Mouse (Mus musculus): Measurements from ENCODE around the gene Bbip1. TPM values are rescaled to one million over a fixed set of nuclear protein-coding genes. Genes with fewer than 3 reads are reported as not detected.
"Not testable (repeated sequence)": the region's sequence is repeated elsewhere in the genome, so short reads cannot be mapped to it uniquely, and the experiment has no call there.

The Bbip1 gene
- polyA plus RNA-seq, 1 experiment from 2014 or later = 46.7 TPM

DNA sequence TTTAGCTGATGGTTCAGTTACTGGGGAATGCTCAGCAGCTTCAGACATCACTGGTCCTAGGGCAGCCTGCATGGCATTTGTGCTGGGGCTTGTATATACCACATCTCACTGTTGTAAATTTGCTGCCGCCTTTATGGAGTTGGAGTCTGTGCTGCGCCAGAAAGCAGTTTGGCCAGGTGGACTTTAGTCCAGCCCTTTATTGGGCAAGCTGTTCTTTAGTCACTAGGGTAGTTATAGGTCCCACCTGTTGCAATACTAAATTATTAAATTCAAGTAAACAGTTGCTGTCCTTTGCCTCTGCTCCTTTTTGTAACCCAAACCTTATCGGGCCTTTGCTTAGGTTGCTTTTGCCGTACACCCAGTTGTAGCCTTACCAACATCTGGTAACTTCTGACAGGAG, 29.5 kb downstream of the Bbip1 start:
- H3K4me3 ChIP-seq (ENCODE audit: low read depth, low read length) = no peak overlapping the region
- DNase-seq (ENCODE audit: low spot score) = no peak
- 96% methylated on average over 4 of the region's 4 CpGs for WGBS
- H3K9ac ChIP-seq (replicated peaks; ENCODE audit: low read depth) = no peak overlapping the region
- H3K27ac ChIP-seq (ENCODE audit: low read length) = no peak overlapping the region
- H3K36me3 ChIP-seq (ENCODE audit: insufficient read depth, low read length) = peaks cover 35% of the 10 kb centered on the region
- H3K4me1 ChIP-seq (ENCODE audit: insufficient read depth, low read depth, low read length) = no peaks in the 10 kb centered on the region
- TF ChIP-seq EP300 (IDR thresholded peaks at IDR 0.05) = no peak
- TF ChIP-seq CTCF (IDR thresholded peaks at IDR 0.05) = no peak
- no peak for ATAC-seq
- H3K27me3 ChIP-seq (replicated peaks; ENCODE audit: insufficient read depth, low read length) = no peaks in the 10 kb centered on the region
- H3K9me3 ChIP-seq (ENCODE audit: low read length) = no peaks in the 10 kb centered on the region
- no peak overlapping the region for H3K4me2 ChIP-seq (replicated peaks; ENCODE audit: low read depth, low read length)

DNA sequence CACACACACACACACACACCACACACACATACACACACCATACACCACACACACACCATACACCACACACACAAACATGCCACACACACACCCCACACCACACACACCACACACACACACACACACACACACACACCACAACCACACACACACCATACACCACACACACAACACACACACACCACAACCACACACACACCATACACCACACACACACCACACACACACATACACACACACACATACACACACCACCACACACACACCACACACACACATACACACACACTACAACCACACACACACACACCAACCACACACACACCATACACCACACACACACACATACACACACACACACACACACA, 37.7 kb downstream of the Bbip1 start:
- not testable (repeated sequence) for H3K9me3 ChIP-seq (ENCODE audit: low read length); H3K4me2 ChIP-seq (replicated peaks; ENCODE audit: low read depth, low read length); ATAC-seq; H3K4me3 ChIP-seq (ENCODE audit: low read depth, low read length); DNase-seq (ENCODE audit: low spot score); H3K27me3 ChIP-seq (replicated peaks; ENCODE audit: insufficient read depth, low read length); H3K36me3 ChIP-seq (ENCODE audit: insufficient read depth, low read length); H3K9ac ChIP-seq (replicated peaks; ENCODE audit: low read depth); H3K27ac ChIP-seq (ENCODE audit: low read length)
- H3K4me1 ChIP-seq (ENCODE audit: insufficient read depth, low read depth, low read length) = peaks cover 14% of the 10 kb centered on the region

DNA sequence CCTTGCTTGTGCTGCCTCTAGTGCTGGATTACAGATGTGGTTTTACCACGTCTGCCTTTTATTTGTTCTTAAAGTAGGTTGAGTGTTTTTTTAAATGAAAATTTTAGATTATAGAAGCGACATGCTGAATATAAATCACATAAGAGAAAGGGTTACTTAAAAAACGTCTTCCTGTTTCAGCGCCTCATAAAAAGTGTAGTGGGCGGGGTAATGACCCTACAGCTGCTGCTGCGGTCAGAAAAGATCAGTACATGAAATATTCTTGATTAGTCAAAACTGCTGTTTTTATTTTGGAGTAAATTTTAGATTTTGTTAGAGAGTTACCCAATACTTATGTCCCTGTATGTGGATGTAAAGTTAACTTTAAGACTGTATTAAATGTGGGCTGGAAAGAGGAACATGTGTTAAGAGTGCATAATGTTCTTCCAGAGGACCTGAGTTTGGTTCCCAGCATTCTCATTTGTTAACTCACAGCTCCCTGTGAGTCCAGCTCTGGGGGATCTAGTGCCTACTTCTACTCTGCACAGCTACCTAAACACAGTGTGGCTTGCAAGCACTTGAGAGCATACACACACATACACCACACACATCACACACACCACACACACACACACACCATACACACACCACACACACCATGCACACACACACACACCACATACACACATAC, 38.3 kb downstream of the Bbip1 start:
- no peak for ATAC-seq
- Histone ChIP-seq H3K4me3 (ENCODE audit: low read depth, low read length) (no peak overlapping the region), H3K9ac (replicated peaks; ENCODE audit: low read depth) (no peak overlapping the region), H3K27me3 (replicated peaks; ENCODE audit: insufficient read depth, low read length) (no peaks in the 10 kb centered on the region), H3K4me2 (replicated peaks; ENCODE audit: low read depth, low read length) (no peak overlapping the region; the same call in 1 of the 2 replicates), H3K27ac (ENCODE audit: low read length) (no peak overlapping the region), H3K9me3 (ENCODE audit: low read length) (no peaks in the 10 kb centered on the region), H3K36me3 (ENCODE audit: insufficient read depth, low read length) (no peaks in the 10 kb centered on the region; the same call in 1 of the 2 replicates), H3K4me1 (ENCODE audit: insufficient read depth, low read depth, low read length) (peaks cover 14% of the 10 kb centered on the region)
- WGBS = 21% methylated on average over 6 of the region's 6 CpGs
- no peak for TF ChIP-seq EP300 (IDR thresholded peaks at IDR 0.05)
- TF ChIP-seq CTCF (IDR thresholded peaks at IDR 0.05) = no peak
- DNase-seq (ENCODE audit: low spot score) = no peak

DNA sequence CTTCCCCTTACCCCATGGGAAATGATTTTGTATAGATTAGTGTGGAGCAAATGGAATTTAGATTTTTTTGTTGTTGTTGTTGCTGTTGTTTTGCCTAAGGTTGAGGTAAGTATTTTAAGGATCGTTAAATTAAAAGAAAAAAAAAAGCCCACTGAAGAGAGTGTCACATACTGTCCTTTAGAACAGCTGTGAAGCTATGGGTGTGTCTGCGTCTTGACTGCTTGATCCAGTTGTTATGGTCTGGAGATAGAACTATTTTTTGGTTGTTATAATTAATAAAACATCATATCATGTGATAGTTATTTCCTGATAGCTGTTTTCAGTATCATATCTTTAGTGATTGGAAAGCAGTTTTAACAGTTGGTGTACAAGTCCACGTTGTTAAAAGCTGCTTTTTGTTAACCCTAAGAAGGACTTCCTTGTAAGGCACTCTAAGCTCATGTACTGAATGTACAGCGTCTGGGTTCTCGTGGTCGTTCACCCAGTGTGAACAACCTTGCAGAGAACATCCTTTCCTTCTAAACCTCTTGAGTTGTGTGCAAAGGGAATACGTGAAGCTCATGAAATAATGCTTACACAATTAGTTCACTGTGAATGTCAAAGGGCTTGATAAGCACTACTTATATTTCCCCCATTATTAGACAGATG, 39.5 kb downstream of the Bbip1 start:
- peaks cover 14% of the 10 kb centered on the region for H3K4me1 ChIP-seq (ENCODE audit: insufficient read depth, low read depth, low read length)
- H3K4me3 ChIP-seq (ENCODE audit: low read depth, low read length) = peak overlapping the region; percentile 93; the same call in 1 of the 2 replicates
- no peak overlapping the region for H3K27ac ChIP-seq (ENCODE audit: low read length)
- H3K36me3 ChIP-seq (ENCODE audit: insufficient read depth, low read length) = no peaks in the 10 kb centered on the region; the same call in 1 of the 2 replicates
- H3K4me2 ChIP-seq (replicated peaks; ENCODE audit: low read depth, low read length) = peak overlapping the region; percentile 82
- ATAC-seq (no peak), DNase-seq (ENCODE audit: low spot score) (no peak)
- 37% methylated on average over 7 of the region's 7 CpGs for WGBS
- H3K27me3 ChIP-seq (replicated peaks; ENCODE audit: insufficient read depth, low read length) = no peaks in the 10 kb centered on the region
- TF ChIP-seq CTCF (IDR thresholded peaks at IDR 0.05) = no peak
- no peak for TF ChIP-seq EP300 (IDR thresholded peaks at IDR 0.05)
- no peaks in the 10 kb centered on the region for H3K9me3 ChIP-seq (ENCODE audit: low read length)
- H3K9ac ChIP-seq (replicated peaks; ENCODE audit: low read depth) = no peak overlapping the region

DNA sequence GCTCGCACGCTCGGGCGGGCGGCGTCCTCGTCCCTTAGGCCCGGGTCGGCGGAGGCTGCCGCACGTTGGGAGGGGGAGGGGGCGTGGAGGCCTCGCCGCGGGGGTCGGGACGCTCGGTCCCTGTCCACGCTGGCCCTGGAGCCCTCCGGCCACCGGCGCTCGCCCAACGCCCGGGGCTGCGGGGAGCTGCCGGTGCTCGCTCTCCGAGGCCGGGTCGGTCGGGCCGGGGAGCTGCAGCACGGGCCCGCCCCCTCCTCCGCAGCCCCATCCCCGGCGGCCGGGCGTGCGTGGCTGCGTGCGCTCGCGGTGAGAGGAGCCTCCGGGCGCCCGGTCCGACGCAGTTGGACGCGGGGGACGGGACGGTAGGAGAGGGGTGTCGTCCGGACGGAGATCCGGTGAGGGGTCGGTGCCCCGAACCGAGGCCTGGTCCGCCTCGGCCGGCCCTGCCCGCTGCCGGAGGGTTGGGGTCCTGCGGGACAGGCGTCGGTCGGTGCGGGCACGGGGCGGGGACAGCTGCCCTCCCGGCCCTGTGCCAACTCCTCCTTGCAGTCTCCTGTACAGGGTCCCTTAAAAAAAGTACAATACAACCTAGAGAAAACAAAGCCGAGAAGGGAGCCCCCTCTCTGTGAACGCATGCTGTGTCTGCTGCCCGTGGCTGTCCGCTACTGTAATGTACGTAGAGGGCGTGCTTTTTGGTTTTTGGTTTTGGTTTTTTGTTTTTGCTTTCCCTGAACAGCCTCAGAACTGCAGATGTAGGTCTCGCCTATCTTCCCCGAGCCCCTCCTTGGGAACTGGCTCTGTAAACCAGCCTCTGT, 40.7 kb downstream of the Bbip1 start:
- no peaks in the 10 kb centered on the region for H3K36me3 ChIP-seq (ENCODE audit: insufficient read depth, low read length)
- TF ChIP-seq EP300 (IDR thresholded peaks at IDR 0.05) (no peak), CTCF (IDR thresholded peaks at IDR 0.05) (peak; percentile 64)
- DNase-seq (ENCODE audit: low spot score) = peak; percentile 68
- ATAC-seq = peak; percentile 61
- H3K4me3 ChIP-seq (ENCODE audit: low read depth, low read length) = peak overlapping the region; percentile 93
- H3K27ac ChIP-seq (ENCODE audit: low read length) = peak overlapping the region; percentile 94
- no peaks in the 10 kb centered on the region for H3K9me3 ChIP-seq (ENCODE audit: low read length)
- H3K9ac ChIP-seq (replicated peaks; ENCODE audit: low read depth) = peak overlapping the region; percentile 72
- WGBS = under 1% methylated on average over 31 of the region's 83 CpGs
- H3K4me1 ChIP-seq (ENCODE audit: insufficient read depth, low read depth, low read length) = peaks cover 14% of the 10 kb centered on the region
- H3K4me2 ChIP-seq (replicated peaks; ENCODE audit: low read depth, low read length) = peak overlapping the region; percentile 82
- no peaks in the 10 kb centered on the region for H3K27me3 ChIP-seq (replicated peaks; ENCODE audit: insufficient read depth, low read length)

DNA sequence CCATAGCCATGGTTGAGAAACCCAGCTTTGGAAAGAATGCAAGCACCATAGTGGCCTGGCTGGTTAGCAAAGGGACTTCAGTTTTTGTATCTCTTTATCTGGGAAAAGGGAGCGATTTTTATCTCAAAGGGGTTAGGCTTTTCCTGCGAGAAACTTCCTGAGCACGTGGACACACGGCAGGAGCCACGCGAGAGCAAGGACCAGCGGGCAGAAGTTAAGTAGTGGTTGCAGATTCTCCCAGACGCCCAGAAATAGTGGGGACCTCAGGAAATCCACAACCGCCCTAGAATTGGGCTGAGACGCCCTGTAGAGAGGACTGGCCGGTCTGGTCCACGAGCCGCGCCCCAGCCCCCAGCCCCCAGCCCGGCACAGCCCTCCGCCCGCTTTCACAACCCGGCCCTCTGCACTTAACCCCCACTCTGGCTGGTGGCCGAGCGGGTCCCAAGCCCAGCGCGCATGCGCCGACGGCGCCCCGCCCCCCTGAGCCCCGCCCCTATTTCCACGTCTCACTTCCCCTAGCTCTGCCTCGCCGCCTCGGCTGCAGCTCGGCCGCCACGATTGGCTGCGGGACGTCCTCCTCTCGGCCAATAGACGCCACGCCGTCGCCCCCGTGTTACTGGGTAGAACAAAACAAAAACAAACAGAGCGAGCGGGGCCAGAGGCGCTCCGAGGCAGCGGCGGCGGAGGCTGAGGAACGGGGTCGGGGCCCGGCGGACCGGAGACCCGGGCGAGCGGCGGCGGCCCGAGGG, 41.5 kb downstream of the Bbip1 start:
- peak; percentile 98 for ATAC-seq

More for the DNA sequence above, 41.5 kb downstream of the Bbip1 start:
- peak overlapping the region; percentile 94 for H3K27ac ChIP-seq (ENCODE audit: low read length)
- WGBS = under 1% methylated on average over 57 of the region's 61 CpGs
- peaks cover 14% of the 10 kb centered on the region for H3K4me1 ChIP-seq (ENCODE audit: insufficient read depth, low read depth, low read length)
- H3K9me3 ChIP-seq (ENCODE audit: low read length) = no peaks in the 10 kb centered on the region
- peak overlapping the region; percentile 82 for H3K4me2 ChIP-seq (replicated peaks; ENCODE audit: low read depth, low read length)
- peak overlapping the region; percentile 72 for H3K9ac ChIP-seq (replicated peaks; ENCODE audit: low read depth)
- H3K27me3 ChIP-seq (replicated peaks; ENCODE audit: insufficient read depth, low read length) = no peaks in the 10 kb centered on the region
- peak overlapping the region; percentile 93 for H3K4me3 ChIP-seq (ENCODE audit: low read depth, low read length)
- peak; percentile 8; the same call in 1 of the 2 replicates for TF ChIP-seq CTCF (IDR thresholded peaks at IDR 0.05)
- peak; percentile 11; the same call in 1 of the 2 replicates for TF ChIP-seq EP300 (IDR thresholded peaks at IDR 0.05)
- no peaks in the 10 kb centered on the region for H3K36me3 ChIP-seq (ENCODE audit: insufficient read depth, low read length)
- peak; percentile 99 for DNase-seq (ENCODE audit: low spot score)

Measured in lung, postnatal 0 days (tissue).